Mouse (Mus musculus) ES-Bruce4 (cell line): Measurements from ENCODE around the gene Gal3st3. TPM values are rescaled to one million over a fixed set of nuclear protein-coding genes. Genes with fewer than 3 reads are reported as not detected.

ENCODE experiments used
- H3K27ac ChIP-seq: 2 replicates; pipeline ENCODE4 v1.5.1; 2012; ENCODE audit warnings: low read length, inconsistent platforms; ENCODE audit not compliant: insufficient read depth
- H3K27me3 ChIP-seq: 2 replicates; pipeline ENCODE4 v1.6.1; 2012; ENCODE audit warnings: mild to moderate bottlenecking, low read length, inconsistent platforms; ENCODE audit not compliant: control insufficient read depth, poor library complexity, insufficient read depth, severe bottlenecking
- H3K36me3 ChIP-seq: 2 replicates; pipeline ENCODE4 v1.6.1; 2012; ENCODE audit warnings: inconsistent platforms, mild to moderate bottlenecking, low read length, moderate library complexity; ENCODE audit not compliant: control insufficient read depth, poor library complexity, insufficient read depth, severe bottlenecking
- H3K4me1 ChIP-seq: one replicate; pipeline ENCODE4 v1.8.1; 2011; ENCODE audit warnings: low read length; ENCODE audit not compliant: control insufficient read depth, insufficient read depth
- H3K4me3 ChIP-seq: 2 replicates; pipeline ENCODE4 v1.5.1; 2011; ENCODE audit warnings: low read depth, mild to moderate bottlenecking, low read length
- H3K9ac ChIP-seq: 2 replicates; pipeline ENCODE4 v1.6.1; 2012; ENCODE audit warnings: low read depth, mild to moderate bottlenecking, inconsistent platforms; ENCODE audit not compliant: poor library complexity, severe bottlenecking
- H3K9me3 ChIP-seq: replicated peaks from 2 replicates; pipeline ENCODE4 v1.6.1; 2012; ENCODE audit warnings: mild to moderate bottlenecking, low read length, inconsistent platforms; ENCODE audit not compliant: control insufficient read depth, poor library complexity, insufficient read depth, severe bottlenecking
- CTCF ChIP-seq: IDR thresholded peaks from one replicate; pipeline ENCODE4 v1.8.1; 2011; ENCODE audit warnings: low read depth, low read length
- EP300 ChIP-seq: IDR thresholded peaks from 2 replicates; pipeline ENCODE4 v1.6.1; 2011; ENCODE audit warnings: low read depth, low read length; ENCODE audit not compliant: insufficient read depth
- POLR2A ChIP-seq: IDR thresholded peaks from one replicate; pipeline ENCODE4 v1.8.1; 2011; ENCODE audit warnings: low read length; ENCODE audit not compliant: insufficient read depth
- polyA plus RNA-seq: library from polyadenylated mRNA; stranded (reverse); fragments of >200 nt; gene quantifications from 2 replicates; pipeline ENCODE4 v1.2.4, GENCODE M21; 2011; ENCODE audit warnings: low read depth; ENCODE audit not compliant: missing spikeins, insufficient read depth, insufficient read length

The Gal3st3 gene
- polyA plus RNA-seq, 1 experiment = 2.5 TPM

DNA sequence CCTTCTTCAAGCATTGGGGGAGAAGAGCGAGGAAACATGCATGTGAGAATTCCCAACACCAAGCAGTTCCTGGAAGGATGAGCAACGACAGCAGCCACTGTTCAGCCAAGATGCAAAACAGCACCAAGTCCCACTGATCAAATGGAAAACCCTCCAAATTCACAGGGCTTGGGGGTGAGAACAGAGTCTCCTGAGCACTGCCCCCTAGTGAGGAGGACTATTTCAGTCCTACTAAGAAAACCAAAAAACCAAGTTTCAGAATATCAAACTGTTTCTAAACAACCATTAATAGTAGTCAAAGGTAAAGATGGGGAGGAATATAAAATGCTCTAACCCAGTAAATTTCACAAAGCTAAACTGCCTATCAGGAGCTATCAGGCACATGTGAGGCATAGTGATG is 21.6 kb upstream of the Gal3st3 start:
- H3K9ac ChIP-seq = no peak overlapping the region
- TF ChIP-seq CTCF = no peak
- no peak for TF ChIP-seq POLR2A
- no peak for TF ChIP-seq EP300
- no peak overlapping the region for H3K4me3 ChIP-seq
- peaks cover 46% of the 10 kb centered on the region for H3K36me3 ChIP-seq
- H3K27ac ChIP-seq = no peak overlapping the region
- no peaks in the 10 kb centered on the region for H3K9me3 ChIP-seq
- no peaks in the 10 kb centered on the region for H3K4me1 ChIP-seq
- H3K27me3 ChIP-seq = no peaks in the 10 kb centered on the region

DNA sequence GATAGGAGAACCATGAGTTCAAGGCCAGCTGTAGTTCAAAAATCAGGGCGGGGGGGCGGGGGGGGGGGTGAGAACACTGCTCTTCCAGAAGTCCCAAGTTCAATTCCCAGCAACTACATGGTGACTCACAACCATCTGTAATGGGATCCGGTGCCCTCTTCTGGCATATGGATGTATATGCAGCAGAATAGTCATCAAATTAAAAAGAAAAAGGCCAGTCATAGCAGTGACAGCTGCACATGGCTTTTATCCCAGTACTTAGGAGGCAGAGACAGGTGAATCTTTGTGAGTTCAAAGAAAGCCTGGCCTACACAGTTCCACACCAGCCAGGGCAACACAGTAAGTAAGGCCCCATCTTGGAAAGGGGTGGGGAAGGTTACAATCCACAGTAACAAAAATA is 21.0 kb upstream of the Gal3st3 start:
- no peaks in the 10 kb centered on the region for H3K9me3 ChIP-seq
- H3K27ac ChIP-seq = no peak overlapping the region
- no peak for TF ChIP-seq CTCF
- no peak for TF ChIP-seq EP300
- no peak for TF ChIP-seq POLR2A
- H3K4me3 ChIP-seq = no peak overlapping the region
- no peaks in the 10 kb centered on the region for H3K27me3 ChIP-seq
- no peaks in the 10 kb centered on the region for H3K4me1 ChIP-seq
- H3K36me3 ChIP-seq = peaks cover 51% of the 10 kb centered on the region
- H3K9ac ChIP-seq = no peak overlapping the region

DNA sequence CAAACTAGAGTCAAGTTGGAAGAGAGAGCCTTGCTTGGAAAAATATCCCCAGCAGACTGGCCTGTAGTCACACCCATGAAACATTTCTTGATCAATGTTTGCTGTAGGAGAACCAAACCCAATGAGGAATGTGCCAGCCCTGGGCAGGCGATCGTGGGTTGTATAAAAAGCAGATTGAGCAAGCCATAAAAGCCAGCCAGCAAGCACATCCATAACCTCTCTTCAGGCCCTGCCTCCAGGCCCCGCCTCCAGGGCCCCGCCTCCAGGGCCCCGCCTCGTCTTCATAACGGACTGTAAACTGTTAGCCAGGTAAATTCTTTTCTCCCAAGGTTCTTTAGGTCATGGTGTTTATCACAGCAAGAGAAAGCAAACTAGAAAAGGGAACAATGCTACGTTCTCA is 19.8 kb upstream of the Gal3st3 start:
- TF ChIP-seq EP300 = no peak
- no peak for TF ChIP-seq CTCF
- no peak for TF ChIP-seq POLR2A
- Histone ChIP-seq H3K4me3 (no peak overlapping the region), H3K9ac (no peak overlapping the region), H3K27ac (no peak overlapping the region), H3K36me3 (peaks cover 51% of the 10 kb centered on the region), H3K27me3 (no peaks in the 10 kb centered on the region), H3K4me1 (no peaks in the 10 kb centered on the region), H3K9me3 (no peaks in the 10 kb centered on the region)

DNA sequence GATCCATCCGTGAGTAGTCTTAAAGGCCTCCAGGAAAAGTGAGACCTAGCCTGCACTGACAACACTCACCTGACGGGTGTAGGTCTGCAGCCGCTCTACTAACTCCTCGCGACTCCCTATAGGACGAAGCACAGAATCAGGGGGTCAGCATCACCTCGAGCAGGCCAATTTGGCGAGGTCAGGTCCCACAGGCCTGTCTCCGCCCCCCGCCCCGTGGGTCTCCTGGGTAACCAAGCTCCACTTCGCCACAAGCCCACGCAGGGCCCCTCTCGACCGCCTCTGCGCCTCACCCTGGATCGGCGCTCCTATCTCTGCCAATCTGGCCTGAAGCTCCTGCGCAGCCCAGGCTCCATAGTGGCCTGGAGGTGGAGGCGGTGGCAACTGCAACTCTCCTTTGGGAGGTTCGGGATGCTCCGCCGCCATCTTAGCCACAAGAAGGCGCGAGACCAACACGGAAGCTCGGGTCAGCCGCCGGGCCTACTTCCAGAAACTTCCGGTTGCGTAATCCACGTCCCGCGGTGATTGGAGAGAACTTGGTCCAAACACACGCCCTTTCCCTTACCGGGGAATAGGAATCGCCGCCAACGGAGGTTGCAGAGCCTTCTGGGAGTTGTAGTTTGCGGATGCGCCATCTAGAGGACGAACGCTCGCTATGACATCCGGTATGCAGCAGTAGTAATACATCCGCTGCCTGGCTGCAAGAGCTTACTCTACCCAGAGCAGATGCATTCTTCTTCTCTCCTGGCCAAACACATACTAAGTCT is 3.0 kb upstream of the Gal3st3 start, which contains the start of gene Sf3b2:
Sf3b2 (minus strand) TSS at position 484 of the 764 bp plus-strand sequence.
- Histone ChIP-seq H3K9me3 (no peaks in the 10 kb centered on the region), H3K4me3 (peak within 1 kb of the TSS; percentile 93), H3K27me3 (no peaks in the 10 kb centered on the region), H3K9ac (peak within 1 kb of the TSS; percentile 76), H3K27ac (peak within 1 kb of the TSS; percentile 68), H3K36me3 (peaks cover 27% of the 10 kb centered on the region), H3K4me1 (peaks cover 2% of the 10 kb centered on the region)
- TF ChIP-seq POLR2A (peak; percentile 87), CTCF (peak; percentile 54), EP300 (no peak)

DNA sequence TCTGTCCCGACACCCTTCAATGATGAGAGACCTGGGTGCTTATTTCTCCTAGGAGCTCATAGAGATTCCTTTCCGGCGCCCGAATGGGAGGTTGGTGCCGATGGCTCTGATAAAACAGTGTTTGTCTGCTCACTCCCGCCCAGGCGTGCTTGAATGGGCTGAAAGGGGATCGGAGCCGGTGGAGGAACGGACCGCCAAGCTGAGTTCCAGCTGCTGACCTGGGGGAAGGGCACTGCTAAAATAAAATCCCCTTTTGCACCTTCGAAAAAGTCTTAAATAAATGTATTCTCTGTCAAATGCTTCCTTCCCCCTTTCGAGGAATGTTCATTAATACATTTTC is 2.4 kb upstream of the Gal3st3 start:
- Histone ChIP-seq H3K4me3 (peak overlapping the region; percentile 83), H3K4me1 (peaks cover 6% of the 10 kb centered on the region), H3K27ac (peak overlapping the region; percentile 68), H3K9me3 (no peaks in the 10 kb centered on the region), H3K27me3 (no peaks in the 10 kb centered on the region), H3K36me3 (peaks cover 22% of the 10 kb centered on the region), H3K9ac (peak overlapping the region; percentile 76)
- no peak for TF ChIP-seq CTCF
- TF ChIP-seq POLR2A = no peak
- no peak for TF ChIP-seq EP300

DNA sequence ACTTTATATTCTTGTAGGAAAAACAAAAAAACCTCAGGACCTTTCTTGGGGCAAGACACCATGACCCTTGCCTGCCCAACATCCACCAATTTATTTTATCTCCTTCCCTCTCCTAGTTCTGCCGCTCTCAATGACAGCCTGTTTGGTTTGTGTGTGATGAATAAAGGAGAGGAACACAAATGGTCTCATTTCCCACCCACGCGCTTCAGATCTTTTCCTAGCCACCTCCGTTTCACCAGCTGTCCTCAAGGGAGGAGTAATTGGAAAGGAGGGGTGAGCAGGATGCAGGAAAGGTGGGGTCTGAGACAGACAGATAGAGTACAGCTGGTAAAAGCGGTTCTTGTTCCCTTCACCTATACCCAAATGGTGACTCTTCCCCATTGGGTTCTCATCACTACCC is 1.5 kb upstream of the Gal3st3 start:
- Histone ChIP-seq H3K27me3 (no peaks in the 10 kb centered on the region), H3K9ac (peak overlapping the region; percentile 76; the same call in 1 of the 2 replicates), H3K9me3 (no peaks in the 10 kb centered on the region), H3K36me3 (peaks cover 17% of the 10 kb centered on the region), H3K27ac (no peak overlapping the region), H3K4me3 (no peak overlapping the region), H3K4me1 (peaks cover 9% of the 10 kb centered on the region)
- no peak for TF ChIP-seq CTCF
- TF ChIP-seq EP300 = no peak
- TF ChIP-seq POLR2A = no peak
